Mouse (Mus musculus) cerebellum, adult 9-10 months (tissue): ENCODE measurements around the gene Cry2.

Experiments
- DNase-seq: peaks from one replicate; pipeline ENCODE4 v3.0.0; 2022

Cry2 gene

DNA sequence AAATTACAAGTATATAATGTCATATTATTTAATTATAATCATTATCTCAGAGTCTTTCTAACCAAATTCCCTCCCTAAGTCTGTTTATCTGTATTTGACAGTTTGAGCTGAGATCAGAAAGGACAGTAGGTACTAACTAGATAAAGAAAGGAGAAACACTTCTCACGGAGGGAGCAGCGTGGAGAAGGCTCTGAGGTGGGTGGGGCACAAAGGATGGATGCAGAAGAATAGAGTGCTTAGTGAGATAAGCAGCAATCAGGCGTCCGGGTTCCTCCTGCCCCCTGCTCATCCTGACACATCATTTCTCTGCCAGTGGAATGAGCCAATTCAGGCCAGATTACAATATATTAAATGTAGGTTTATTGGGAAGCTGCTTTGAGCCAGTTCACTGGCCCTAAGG is 10.5 kb upstream of the Cry2 start:
- no peak for DNase-seq

DNA sequence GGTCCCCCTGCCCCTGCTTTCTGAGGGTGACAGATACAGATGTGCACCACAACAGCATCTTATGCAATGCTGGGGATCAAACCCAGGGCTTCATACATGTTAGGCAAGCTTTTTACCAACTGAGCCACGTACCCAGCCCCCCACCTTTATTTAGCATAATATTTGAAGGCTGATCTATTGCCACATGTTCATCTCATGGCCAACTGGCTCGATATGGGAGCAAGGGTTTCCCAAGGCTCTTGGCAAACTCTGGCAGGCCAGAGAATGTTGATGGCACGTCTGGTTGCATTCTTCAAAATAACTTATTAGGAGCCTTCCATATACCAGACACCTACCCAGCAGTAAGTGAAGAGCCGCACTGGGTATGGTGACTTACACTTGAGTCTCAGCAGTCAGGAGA is 9.5 kb upstream of the Cry2 start:
- no peak for DNase-seq

DNA sequence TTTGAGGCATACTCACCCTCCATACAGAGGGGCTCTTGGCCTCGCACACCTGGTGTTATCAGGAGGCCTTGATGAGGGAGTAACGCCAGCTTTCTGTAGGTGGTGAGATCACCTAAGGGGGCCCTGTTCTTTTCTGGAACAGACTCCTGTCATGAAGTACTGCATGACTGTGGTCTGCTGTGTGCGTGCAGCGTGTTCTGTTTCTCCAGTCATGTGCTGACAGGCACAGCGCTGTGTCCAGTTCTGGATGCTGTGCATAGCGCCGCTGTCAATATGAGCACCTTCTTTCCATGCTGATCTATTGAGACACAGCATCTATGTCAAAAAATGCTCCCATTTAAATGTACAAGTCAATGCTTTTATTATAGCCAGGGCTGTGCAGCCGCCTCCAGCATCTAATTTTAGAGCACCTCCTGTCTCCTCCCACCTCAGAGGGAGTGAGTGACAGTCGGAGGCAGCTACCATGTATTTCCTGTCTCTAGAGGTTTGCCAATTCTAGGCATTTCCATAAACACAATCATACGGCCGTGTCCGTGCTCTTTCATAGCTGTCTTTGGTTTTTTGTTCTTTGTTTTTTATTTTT is 8.7 kb upstream of the Cry2 start:
- no peak for DNase-seq

DNA sequence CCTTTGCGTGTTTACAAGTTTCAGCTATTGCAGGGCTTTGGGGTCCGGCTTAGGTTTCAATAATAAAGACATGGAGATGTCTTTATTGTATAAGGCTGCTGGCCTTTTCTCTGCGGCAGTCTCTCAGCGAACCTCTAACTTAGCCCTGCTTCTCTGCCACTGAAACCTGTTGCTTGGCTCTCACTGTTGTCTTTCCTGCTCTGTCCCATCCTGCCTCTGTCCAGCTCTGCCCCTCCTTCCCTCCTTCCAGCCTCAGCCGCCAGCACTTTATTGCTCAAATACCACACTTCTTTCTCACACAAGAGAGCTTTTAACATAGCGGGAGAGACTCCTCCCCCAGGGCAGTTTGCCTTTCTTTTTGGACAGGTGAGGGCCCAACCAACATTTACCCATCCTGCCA is 6.6 kb upstream of the Cry2 start:
- no peak for DNase-seq

DNA sequence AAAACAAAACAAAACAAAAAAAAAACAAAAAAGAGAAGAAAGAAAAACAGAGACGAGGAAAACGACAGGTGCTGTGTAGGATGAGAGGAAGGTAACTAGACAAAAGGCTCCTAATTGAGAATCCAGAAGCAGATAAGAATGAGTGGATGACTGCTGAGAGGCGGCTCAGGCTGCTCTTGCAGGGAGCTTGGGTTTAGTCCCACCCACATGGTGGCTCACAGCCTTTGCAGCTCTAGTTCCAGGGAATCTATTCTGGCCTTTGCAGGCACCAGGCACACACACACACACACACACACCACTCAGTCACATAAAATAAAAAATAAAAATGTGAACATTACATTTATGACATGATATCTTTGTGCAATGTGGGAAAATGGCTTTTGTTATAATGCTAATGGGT is 4.7 kb upstream of the Cry2 start:
- DNase-seq = no peak

DNA sequence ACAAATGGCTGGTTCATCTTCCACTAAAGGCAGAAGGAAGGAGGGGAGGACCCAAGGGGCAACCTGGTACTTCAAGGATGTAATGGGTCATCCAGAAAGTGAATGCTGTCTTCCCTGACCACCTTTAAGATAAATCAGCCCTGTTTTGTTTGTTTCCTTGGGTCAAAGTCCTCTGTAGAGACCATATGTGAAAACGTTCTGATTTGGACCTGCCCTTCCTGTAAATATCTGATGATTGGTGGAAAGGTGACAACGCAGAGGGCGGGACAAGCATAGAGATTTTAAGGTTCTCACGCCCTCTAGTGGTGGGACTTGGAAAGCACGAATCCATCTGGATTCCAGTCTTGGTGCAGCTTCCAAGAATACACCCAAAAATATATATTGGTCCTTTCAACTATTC is 4.0 kb upstream of the Cry2 start:
- peak; percentile 95 for DNase-seq

DNA sequence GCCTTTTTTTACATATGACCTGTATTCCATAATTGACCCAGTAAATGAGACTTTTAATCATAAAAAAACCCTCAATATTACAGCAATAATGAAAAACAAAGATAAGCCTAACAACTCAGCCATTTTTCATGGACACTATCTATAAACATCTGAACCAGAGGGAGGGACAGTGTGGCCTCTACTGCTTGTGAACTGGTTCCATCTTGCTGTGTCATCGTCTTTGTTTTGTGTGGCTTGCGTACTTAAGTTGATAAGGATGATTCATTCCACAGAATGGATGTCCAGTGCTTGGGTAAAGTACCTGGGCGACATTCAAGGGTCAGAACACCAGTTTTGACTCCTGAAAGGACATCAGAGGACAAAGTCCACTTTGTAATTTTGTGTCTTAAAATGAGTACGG is 3.5 kb upstream of the Cry2 start:
- DNase-seq = no peak

DNA sequence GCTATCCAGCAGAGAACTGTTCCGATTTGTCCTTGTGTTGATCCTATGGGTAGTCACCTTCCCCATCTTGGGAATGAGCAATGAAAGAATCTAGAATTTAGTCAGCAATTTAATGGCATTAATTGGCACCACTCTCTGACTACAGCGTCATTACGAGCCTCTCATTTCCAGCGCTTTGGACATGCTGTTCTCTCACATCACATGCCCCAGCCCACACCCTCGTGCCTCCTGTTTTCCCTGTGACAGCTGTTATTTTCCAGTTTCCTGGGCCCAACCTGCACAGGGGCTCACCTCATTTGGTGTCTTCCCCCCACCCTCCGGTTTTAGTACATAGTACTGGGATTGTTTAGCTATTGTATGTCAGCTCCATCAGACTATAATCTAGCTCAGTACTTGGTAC is 1.2 kb upstream of the Cry2 start:
- DNase-seq = peak; percentile 63

DNA sequence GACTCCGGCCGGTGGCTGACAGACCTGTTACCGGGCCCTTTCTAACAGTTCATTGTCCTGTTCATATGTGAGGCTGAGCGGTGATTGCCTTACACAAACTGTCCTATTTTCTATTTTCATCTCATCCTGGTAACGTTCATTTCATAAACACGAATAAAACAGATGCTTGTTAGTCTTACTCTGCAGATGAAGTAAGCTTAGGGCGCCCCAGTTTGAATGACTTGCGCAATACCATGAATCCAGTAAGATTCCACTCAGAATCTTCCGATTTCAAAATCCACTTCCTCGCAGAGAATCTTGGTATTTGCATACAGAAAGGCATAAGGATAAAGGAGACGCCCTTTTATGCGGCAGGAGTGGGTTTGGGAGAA is 517 bp upstream of the Cry2 start:
- DNase-seq = no peak

DNA sequence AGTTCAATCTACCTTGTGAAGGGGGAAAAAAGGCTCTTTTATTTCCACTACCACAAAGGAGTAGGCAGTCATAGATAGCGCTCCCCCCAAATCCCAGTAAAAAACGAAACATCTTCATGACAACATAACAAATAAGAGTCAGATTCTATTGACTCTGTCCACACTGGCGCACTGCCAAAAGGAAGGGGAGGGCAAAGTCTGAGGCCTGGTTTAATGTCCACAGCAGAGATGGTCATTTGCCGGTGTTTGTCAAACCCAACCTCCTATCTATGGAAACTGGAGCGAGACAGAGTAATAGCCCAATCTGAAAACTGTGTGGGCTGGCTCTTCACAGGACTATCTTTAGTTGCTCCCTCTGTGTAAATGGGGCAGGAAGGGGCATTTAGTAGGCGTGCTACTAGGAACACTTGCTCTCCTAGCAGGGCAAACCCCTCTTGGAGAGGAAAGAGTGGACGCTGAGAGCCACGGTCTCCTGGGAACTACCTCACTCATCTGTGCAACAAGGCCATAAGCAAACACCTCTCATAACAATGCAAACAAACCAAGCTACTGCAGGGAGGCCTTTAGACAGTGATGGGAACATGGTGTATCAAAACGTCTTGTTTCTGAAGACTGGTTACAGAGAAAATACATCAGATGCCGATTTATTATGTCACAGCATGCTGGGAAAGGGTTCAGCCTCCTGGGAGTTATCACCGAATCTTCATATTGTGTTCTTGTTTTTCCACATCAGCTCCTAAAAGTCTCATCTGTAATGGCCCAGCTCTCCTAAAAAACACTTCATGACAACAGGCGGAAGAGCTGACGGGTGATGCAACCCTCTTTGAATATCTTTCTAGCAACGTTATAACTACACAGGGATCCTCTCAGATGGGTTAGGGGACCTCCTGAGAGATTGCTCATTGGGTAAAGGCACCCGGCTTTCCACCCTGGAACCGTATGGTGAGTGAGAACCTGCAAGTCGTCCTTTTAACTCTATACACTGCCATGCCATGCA is 1.2 kb downstream of the Cry2 start:
- DNase-seq = peak; percentile 78

DNA sequence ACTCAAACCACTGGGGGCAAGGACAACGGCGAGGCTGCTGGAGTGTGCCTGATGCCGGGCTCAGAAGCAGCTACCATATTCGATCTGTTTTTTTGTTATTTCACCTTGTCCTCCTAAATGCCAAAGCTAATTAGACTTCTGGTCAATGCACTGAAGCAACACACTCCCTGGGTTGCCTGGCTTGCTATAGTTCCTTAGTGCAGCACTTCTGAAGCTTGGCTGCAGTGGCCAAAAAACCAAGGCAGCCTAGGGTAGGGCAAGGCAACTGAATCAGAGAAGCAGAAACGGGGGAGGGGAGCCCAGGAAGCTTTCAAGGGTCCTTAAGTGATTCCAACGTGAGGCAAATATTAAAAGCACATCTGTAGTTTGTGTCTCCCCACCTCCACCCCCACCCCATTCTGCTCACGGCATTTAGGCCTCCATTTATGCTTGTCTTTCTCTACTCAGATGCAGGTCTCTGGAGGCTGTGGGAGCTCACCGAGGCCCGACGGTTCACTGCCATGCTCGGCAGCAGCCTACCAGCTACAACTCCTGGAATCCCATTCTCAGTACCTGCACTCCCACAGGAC is 2.1 kb downstream of the Cry2 start:
- DNase-seq = peak; percentile 67

DNA sequence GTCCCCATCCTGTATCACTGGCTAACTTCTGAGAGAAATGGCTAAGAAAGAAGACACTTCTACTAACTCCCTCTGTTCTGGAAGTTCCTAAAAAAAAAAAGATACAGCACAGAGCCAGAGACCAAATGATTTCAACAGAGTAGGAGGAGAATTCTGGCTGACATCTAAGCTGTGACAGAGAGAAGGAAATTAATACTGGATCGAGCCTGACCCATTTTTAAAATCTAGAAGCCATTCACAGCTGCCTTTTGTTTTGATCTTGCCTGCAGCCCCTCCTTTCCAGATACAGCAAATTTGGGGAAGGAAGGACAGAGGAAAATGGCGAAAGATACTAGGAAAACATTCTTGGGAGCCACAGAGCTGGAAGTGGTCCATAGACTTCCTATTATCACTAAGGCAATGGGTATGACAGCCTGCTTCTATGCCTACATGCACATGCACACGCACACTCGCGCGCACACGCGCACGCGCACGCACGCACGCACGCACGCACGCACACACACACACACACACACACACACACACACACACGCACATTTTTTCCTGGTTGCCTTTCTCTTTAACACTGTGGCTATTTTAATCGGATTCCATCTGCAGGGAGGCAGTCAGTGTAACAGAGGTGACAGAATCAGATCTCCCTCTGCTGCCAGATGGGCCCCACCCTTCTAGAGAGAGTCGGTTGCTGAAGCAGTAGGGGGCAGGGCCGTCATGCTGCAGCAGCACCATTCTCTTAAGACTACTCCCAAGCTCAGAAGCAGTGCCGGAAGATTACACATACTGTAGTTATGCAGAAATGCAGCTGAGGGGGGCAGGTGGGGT is 2.9 kb downstream of the Cry2 start:
- DNase-seq = peak; percentile 78

DNA sequence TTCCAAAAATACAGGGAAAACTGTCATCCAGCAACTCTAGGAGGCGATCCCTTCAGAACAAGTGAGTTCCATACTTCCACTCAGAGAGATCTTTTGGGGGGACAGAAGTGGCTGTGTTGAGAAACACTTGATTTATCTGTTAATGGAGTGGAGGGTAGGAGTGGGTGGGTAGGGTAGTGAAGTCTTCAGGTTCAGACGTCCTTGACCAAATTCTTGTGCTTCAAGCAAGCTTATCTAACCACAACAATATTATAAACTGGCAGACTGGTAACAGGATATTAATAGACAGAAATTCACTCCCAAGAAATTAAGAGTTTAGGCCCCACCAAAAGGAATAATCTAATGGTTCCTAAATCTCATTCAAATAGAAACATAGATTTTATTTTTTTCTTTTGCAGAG is 3.8 kb downstream of the Cry2 start:
- DNase-seq = no peak

DNA sequence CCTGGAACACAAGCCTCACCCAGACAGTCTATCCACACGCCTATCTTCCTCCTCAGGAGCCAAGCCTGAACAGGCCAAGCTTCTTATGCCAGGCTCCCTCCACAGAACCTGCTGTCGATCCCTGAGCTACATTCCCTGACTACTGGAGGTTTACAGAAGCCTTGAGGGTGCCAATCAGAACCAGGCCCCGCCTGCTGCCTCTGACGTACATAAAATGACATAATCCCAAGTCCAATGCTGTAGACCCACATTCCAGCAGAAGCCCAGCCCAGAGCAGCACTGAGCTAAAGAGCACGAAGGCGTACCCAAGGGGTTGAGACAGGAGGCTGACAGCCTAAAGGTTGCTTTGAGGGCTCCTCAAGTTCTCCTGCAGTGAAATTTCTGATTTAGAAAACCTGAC is 6.0 kb downstream of the Cry2 start:
- DNase-seq = peak; percentile 97

DNA sequence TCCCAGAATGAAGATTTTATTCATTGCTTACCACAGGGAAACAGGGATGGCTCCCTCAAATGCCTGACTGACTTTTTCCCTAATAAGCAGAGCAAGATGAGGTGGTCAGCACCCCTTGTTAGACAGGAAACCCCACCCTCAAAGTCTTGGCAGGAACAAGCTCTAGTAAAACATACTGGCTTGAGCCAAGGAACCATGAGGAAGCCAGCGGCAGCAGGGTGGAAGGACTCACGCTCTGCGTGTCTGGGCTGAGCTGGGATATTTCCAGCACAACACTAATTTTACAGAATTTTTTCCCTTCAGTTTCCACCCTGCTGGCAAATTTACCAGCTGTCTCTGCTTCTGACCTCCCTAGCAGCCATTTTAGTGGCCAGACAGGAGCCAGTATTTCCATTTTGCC is 7.4 kb downstream of the Cry2 start:
- no peak for DNase-seq

DNA sequence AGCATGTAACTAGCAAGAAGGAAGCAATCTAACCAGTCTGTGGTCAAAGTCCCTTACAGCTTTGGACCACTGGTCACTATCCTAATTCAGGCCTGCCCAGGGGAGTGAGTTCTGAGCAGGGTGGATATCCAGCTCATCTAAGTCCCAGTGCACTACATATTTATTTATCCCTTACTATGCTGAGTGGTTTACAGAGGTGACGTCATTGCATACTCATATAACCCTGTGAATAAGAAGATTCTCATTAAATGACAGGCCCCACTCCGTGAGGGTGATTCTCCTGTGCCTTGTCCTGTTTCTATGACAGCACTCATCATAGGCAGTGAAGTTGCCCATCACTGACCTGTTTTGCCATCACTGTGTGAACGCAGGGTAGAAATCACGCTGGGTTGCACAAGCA is 8.5 kb downstream of the Cry2 start:
- DNase-seq = no peak

DNA sequence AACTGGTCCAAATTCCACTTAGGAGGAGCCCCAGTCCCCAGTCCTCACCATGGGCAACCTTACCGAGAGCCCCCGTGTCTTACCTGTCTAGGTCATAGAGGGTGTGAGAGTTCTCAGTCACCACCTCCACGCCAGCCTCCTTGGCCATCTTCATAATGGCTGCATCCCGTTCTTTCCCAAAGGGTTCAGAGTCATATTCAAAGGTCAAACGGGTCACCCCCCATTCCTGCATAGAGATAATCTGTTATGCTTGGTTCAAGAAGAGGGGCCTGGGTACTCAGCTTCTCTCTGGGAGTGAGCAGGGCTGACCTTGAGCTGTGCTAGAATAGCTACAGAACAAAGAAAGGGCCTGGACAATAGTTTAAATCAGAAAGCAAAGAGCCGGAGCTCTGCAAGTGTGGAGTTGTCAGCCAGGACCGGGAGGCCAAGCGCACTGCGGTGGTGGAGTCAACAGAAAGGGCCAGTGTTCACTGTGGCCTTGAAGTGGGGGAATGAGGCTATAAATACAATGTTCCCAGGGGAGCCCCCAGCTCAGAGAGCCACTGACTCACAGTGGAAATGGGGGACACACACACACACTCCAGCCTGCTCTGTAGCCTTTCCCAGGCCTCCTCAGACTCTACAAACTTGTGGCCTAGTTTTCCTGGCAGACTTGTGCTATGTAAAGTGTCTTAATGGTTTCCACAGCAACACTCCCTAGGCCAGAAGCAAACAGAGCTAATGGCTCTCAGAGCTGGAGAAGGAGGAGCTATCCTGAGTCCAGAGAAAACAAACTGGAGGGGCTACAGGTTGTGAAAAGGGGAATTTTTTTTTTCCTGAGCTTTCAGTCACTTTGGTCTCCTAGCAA is 9.2 kb downstream of the Cry2 start:
- DNase-seq = no peak

DNA sequence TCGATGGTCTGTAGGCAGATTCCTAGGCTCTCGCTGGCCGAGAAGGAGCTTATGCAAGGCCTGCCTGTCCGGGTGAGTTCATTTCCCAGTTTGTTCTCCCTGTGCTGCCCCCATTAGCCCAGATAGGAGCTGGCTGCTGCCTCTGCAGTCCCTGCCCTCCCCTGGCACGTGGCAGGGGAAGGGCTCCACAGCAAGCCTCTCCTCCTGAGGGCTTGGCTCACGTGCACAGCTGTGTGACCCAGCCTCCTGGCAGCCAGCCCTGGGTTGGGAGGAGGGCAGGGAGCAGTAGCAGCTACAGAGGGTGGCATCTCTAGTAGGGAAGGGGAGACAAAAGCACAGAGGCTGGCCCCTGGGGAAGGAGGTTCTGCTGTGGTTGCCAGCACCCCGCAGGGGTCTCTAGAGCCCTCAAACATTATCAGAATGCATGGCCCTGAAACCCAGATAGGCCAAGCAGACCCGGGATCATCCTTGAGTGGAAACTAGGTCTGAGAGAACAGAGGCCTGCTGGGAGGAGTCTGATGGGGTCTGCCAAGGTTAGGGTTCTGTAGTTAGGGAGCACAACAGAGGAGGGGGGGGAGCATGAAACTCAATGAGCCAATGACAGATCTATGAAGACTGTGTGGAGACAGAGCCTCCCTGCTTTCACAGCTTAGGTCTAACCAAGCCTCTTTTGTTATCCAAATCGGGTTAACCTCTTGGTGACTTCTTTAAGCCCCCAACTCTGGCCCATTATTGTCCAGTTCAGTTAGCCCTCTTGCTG is 10.0 kb downstream of the Cry2 start:
- peak; percentile 92 for DNase-seq

DNA sequence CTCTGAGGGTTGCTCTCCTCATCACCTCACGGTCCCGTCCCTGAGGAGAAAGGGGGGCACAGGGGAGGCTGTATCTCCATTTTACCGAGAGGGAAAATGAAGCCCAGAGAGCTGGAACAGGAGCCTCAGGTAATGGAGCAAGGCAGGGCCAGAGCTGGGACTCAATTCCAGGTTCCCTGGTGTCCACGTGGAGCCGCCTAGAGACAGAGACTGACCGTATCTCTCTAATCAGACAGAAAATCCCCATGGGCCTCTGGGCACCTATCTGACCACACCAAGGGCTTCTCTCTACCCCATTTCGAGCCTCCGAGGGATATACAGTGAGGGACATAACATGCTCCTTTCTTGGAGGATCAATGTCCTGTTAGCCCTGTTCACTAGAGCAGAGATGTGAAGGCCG is 10.7 kb downstream of the Cry2 start:
- no peak for DNase-seq

DNA sequence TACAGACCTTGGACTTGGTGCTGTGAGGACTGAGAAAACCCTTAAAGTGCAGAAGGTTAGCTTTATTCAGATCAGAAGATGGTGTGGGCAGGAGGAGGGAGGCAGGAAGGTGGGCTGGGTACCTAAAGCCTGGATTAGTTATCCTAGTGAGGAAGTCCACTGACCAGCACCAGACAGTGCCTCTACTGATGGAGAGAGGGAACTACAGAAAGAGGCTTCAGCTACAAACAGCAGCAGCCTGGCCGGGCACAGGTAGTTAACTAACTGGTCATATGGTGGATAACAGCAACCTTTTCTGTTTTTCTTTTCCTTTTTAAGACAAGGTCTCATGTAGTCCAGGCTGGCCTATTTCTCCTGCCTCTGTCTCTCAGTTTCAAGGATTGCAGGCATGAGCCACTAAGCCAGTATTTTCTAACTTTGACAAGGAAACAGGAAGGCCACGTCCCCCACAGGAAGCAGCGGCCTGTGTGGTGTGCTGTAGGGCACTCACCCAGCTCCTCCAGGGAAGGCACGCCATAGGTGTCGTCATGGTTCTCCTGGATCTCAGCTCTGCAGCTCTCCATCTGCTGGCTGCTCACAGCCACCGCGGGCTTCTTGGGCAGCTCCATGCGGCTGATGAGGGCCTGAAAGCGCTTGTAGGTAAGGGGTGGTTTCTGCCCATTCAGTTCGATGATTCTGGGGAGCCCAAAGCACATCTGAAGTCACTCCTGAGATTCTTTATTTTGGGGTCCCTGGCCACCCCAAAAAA is 11.3 kb downstream of the Cry2 start:
- DNase-seq = no peak
